Mouse (Mus musculus) liver, postnatal 0 days (tissue): ENCODE measurements around the gene Ddx11.

ENCODE experiments used
- CTCF ChIP-seq: sonication (generic); IDR thresholded peaks from 2 replicates; pipeline ENCODE4 v1.5.1; 2016; ENCODE audit warnings: antibody characterized with exemption, low read depth
- EP300 ChIP-seq: IDR thresholded peaks from 2 replicates; pipeline ENCODE4 v1.6.1; 2016; ENCODE audit warnings: antibody characterized with exemption, low read depth, mild to moderate bottlenecking

DNA sequence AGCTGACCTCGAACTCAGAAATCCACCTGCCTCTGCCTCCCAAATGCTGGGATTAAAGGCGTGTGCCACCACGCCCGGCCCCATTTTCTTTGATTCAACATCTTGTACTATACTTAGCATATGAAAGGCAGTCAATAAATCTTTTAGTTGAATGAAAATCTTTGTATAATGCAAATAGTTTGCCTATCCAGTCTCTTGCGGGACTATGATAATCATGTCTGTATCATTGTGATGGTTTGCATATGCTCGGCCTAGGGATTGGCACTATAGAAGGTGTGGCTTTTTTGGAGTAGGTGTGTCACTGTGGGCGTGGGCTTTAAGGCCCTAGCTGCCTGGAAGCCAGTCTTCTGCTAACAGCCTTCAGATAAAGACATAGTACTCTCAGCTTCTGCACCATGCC, 19.2 kb upstream of the Ddx11 start:
- no peak for TF ChIP-seq CTCF
- no peak for TF ChIP-seq EP300
